Mouse (Mus musculus) heart, adult 9 months (tissue): ENCODE measurements around the gene Olfr878.

Experiments used
- DNase-seq, 2 experiments: peaks; one replicate each; pipeline ENCODE4 v3.0.0; 2022; ENCODE audit warnings: low spot score in 2 of 2

Gene Olfr878

GRCm38 (mm10) chr9:37917540-37917939 is at the start of gene Olfr878:
Gene Olfr878, plus strand, starts transcription at chr9:37917840.
- no peak for DNase-seq

GRCm38 (mm10) chr9:37870246-37870645 is 47.4 kb upstream of the Olfr878 start:
- no peak for DNase-seq

DNA sequence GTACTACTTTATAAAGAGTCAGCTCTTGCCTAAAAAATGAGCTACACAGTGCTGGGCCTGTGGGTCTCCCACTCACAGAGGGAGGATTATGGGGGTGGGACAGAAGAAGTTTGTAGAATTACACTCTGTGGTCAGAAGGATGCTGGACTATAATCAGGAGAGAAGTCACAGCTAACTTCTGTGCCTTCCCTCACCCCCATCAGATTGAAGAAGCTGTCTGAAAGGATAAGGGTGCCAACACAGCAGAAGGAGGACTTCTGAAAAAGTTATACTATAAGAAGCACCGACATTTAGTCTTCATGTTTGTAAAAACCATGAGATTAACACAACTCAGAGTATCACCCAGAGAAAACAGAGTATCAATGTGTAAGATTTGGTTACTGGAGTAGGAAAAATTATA is 46.5 kb upstream of the Olfr878 start:
- no peak for DNase-seq

- no peak for DNase-seq
Observed at GRCm38 (mm10) chr9:37871536-37871935, 46.1 kb upstream of the Olfr878 start.

DNA sequence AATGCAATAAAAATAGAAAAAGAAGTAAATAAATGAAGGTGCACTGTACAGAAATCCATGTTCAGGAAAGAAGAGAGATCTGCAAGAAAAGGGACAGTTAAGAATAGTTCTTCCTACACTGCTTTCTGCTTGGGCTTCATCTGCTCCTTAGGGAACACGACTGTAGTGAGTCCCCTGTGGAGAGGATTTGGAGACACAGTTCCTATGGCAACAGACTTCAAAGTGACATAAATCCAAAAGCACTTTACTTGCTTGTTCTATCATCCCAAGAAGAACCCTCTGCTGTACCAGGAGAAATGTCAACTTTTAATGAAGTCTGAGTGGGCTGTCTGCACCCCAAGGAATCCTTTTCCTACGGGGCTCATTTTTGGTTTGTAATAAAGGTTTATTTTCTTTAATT is 26.7 kb upstream of the Olfr878 start:
- no peak for DNase-seq

DNA sequence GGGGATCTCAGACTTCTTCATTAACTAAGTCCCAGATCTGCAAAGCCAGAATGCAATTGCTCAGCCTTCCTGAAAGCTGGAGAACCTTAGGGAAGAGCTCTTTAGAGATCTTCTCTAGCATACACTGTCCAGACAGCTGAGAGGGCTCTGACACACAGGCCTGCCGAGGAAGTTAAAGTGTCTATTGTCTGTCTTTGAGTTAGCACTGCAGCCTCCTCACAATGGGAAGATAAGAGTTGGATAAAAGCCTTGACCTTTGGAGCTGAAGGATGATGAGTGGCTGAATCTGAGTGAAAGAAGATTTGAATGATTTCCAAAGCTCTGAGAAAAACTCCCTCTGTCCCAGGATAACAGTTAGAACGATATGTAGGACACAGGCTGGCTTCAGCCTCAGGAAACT is 21.0 kb upstream of the Olfr878 start, which contains the start of gene Olfr145:
TSS of gene Olfr145 (plus strand) at position 64 of the 400 bp plus-strand sequence.
- DNase-seq: no peak

- DNase-seq: no peak
Observed at GRCm38 (mm10) chr9:37905555-37905954, 12.1 kb upstream of the Olfr878 start.

GRCm38 (mm10) chr9:37918018-37918417 is 378 bp downstream of the Olfr878 start:
- DNase-seq: no peak

GRCm38 (mm10) chr9:37924194-37924593 is 6.6 kb downstream of the Olfr878 start:
- no peak for DNase-seq

- no peak for DNase-seq
Observed at GRCm38 (mm10) chr9:37925445-37925844, 7.8 kb downstream of the Olfr878 start.

DNA sequence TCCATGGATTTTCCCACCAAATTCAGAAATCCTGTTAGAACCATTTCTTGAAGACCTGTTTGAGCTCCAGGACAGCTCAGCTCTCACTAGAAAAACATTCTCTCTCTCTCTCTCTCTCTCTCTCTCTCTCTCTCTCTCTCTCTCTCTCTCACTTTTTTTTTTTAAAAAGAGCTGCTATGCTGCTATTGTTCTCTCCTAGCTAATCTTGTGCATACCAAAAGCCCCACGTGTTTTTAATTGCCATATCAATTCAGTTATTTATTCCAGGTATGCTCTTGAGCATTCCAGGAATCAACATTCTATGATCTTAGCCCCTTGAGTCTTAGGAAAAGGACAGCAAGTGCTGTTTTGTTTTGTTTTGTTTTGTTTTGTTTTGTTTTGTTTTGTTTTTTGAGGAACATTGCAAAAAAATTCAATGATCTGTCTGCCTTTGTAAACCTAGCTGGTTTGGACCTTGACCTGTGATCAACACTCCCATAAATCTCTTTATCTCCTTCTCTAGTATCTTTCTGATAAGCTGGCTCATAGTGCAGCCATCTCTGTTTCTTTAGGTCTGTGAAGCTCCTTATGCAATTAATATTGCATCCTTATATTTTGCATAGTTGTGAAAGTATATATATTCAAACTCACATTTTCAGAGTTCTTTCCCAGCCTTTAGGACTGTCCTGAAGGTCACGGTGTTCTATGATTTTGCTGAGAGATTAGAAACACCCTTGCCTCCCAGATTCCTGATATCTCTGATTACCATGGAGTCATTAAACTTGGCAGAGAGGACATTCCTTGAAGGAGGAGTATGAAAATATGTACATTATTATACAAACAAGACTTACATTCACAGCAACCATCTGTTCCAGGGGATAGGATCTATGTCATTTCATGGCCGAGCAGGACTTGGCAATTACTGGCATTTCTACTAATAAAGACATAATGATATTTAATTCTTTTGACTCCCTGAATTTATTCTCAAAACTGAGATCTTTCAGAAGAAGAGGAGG is 8.7 kb downstream of the Olfr878 start:
- no peak for DNase-seq

DNA sequence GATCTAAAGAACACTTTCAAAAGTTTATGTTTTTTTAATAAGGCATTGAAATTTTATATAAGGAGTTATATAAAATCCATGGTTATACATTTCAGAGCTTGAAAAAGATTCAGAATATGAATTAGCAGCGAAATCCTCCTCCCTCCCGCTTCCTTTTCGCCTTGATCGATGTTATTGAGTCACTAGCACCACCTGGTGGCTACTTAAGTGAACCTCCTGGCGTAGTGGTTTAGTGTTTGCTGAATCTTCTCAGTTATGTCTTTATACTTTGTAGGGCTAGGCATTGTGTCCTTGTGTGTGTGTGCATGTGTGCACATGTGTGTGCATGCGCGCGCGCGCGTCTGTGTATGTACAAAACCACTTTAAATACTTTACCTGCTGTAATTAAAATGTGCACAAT is 14.9 kb downstream of the Olfr878 start:
- DNase-seq: peak; percentile 4 to 17

DNA sequence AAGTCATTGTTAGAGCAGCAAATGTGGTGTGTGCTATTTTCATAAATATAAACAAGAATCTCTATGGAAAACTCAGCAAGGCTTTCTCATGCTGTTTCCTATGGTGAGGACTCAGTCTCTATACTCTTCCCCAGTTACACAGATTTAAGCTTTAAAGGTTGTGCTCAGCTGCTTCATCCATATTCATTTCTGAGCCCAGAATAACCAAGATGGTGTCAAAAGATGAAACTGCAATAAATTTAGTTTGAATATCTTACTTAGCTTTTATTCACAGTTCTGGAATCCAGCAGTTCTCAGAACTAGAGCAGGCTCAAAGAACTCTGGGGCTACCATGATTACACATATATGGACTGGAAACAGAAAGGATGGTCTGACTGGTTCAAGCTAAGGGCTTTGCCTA is 16.5 kb downstream of the Olfr878 start:
- no peak for DNase-seq

DNA sequence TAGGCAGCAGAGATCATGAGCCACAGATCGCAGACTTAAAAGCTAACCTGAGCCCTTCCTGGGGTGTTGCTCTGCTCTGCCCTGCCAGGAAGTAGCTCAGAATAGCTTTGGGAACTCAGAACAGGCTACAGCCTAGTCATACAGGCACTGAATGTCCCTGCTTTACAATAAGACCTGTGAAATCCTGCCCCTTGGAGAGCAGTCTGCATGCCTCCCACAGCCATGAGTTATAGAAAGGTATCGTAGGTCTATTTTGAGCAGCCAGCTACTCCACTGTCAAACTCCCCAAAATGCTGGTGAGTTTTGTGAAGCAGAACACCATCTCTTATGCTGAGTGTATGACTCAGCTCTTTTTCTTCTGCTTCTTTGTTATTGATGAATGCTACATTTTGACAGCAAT is 23.5 kb downstream of the Olfr878 start:
- DNase-seq: no peak
